Mouse (Mus musculus) forebrain, embryonic 16.5 days (tissue): Measurements from ENCODE around the gene Tns4. TPM values are rescaled to one million over a fixed set of nuclear protein-coding genes. Genes with fewer than 3 reads are reported as not detected.
A peak's percentile ranks its signal among the peaks of the same experiment; 100 is the strongest.

Experiments
- ATAC-seq: fragments of 200-750 bp; cut with Nextera tagmentation; 2 replicates; pipeline ENCODE4 v1.8.0; 2017; ENCODE audit warnings: mild to moderate bottlenecking, moderate library complexity
- H3K27ac ChIP-seq: fragments of 300-500 bp; sonication (generic); 2 replicates; pipeline ENCODE4 v1.5.1; 2014; ENCODE audit warnings: low read length, control low read depth
- H3K27me3 ChIP-seq: fragments of 300-500 bp; sonication (generic); replicated peaks from 2 replicates; pipeline ENCODE4 v1.6.1; 2014; ENCODE audit warnings: low read length; ENCODE audit not compliant: control insufficient read depth, insufficient read depth
- H3K36me3 ChIP-seq: fragments of 300-500 bp; sonication (generic); 2 replicates; pipeline ENCODE4 v1.6.1; 2014; ENCODE audit not compliant: control insufficient read depth, insufficient read depth
- H3K4me1 ChIP-seq: fragments of 300-500 bp; sonication (generic); replicated peaks from 2 replicates; pipeline ENCODE4 v1.6.1; 2014; ENCODE audit warnings: low read length; ENCODE audit not compliant: control insufficient read depth, insufficient read depth
- H3K4me2 ChIP-seq: fragments of 300-500 bp; sonication (generic); 2 replicates; pipeline ENCODE4 v1.6.1; 2014; ENCODE audit warnings: mild to moderate bottlenecking, low read length, control low read depth
- H3K4me3 ChIP-seq: fragments of 300-500 bp; sonication (generic); replicated peaks from 2 replicates; pipeline ENCODE4 v1.5.1; 2014; ENCODE audit warnings: mild to moderate bottlenecking, low read length, control low read depth
- H3K9ac ChIP-seq: fragments of 300-500 bp; sonication (generic); replicated peaks from 2 replicates; pipeline ENCODE4 v1.6.1; 2014; ENCODE audit warnings: low read depth, low read length, control low read depth
- H3K9me3 ChIP-seq: fragments of 300-500 bp; sonication (generic); 2 replicates; pipeline ENCODE4 v1.6.1; 2016; ENCODE audit warnings: low read length; ENCODE audit not compliant: control insufficient read depth
- WGBS: fragments of 180-500 bp; shearing (Covaris S2); extraction: QIAGEN DNeasy Blood & Tissue Kit; methylation state at CpG from one replicate; pipeline ENCODE4 v1.1.7; 2014; 5-methylcytosine and 5-hydroxymethylcytosine counted together
- polyA plus RNA-seq: library from polyadenylated mRNA; unstranded; fragments of >200 nt; fragmentation: Nextera tagmentation; extraction: Ambion mirVana; gene quantifications from 2 replicates; pipeline ENCODE4 v1.2.1, GENCODE M21; 2015

Gene Tns4
- polyA plus RNA-seq, 1 experiment from 2014 or later = not detected

- Histone ChIP-seq H3K4me1 (peaks cover 25% of the 10 kb centered on the region), H3K27me3 (no peaks in the 10 kb centered on the region), H3K4me3 (peak overlapping the region; percentile 75), H3K4me2 (peak overlapping the region; percentile 99), H3K9ac (peak overlapping the region; percentile 89), H3K36me3 (no peaks in the 10 kb centered on the region), H3K9me3 (no peaks in the 10 kb centered on the region), H3K27ac (peak overlapping the region; percentile 95)
- WGBS = under 1% methylated on average over 15 of the region's 15 CpGs
- peak; percentile 88 for ATAC-seq
Observed at GRCm38 (mm10) chr11:99039782-99040181, 49.3 kb downstream of the Tns4 start.

- Histone ChIP-seq H3K27me3 (no peaks in the 10 kb centered on the region), H3K9ac (no peak overlapping the region), H3K4me3 (no peak overlapping the region), H3K27ac (no peak overlapping the region), H3K4me2 (no peak overlapping the region), H3K9me3 (no peaks in the 10 kb centered on the region), H3K4me1 (peaks cover 12% of the 10 kb centered on the region), H3K36me3 (no peaks in the 10 kb centered on the region)
- WGBS = 87% methylated on average over 6 of the region's 6 CpGs
- ATAC-seq = no peak
Observed at GRCm38 (mm10) chr11:99036254-99036653, 52.9 kb downstream of the Tns4 start.

GRCm38 (mm10) chr11:99035350-99035749, 53.8 kb downstream of the Tns4 start:
- no peaks in the 10 kb centered on the region for H3K9me3 ChIP-seq
- ATAC-seq = no peak
- no peak overlapping the region for H3K4me2 ChIP-seq
- WGBS = 71% methylated on average over 4 of the region's 4 CpGs
- H3K36me3 ChIP-seq = no peaks in the 10 kb centered on the region
- peaks cover 9% of the 10 kb centered on the region for H3K4me1 ChIP-seq
- no peak overlapping the region for H3K27ac ChIP-seq
- no peaks in the 10 kb centered on the region for H3K27me3 ChIP-seq
- no peak overlapping the region for H3K9ac ChIP-seq
- no peak overlapping the region for H3K4me3 ChIP-seq

- no peak for ATAC-seq
- 89% methylated on average over 12 of the region's 12 CpGs for WGBS
- Histone ChIP-seq H3K9me3 (no peaks in the 10 kb centered on the region), H3K4me1 (peaks cover 14% of the 10 kb centered on the region), H3K4me3 (no peak overlapping the region), H3K36me3 (no peaks in the 10 kb centered on the region), H3K27me3 (no peaks in the 10 kb centered on the region), H3K27ac (no peak overlapping the region), H3K4me2 (no peak overlapping the region), H3K9ac (no peak overlapping the region)
Observed at GRCm38 (mm10) chr11:99026899-99027440, 62.1 kb downstream of the Tns4 start.

GRCm38 (mm10) chr11:99025878-99026277, 63.2 kb downstream of the Tns4 start:
- Histone ChIP-seq H3K9ac (no peak overlapping the region), H3K36me3 (no peaks in the 10 kb centered on the region), H3K4me1 (peaks cover 14% of the 10 kb centered on the region), H3K27ac (no peak overlapping the region), H3K4me3 (no peak overlapping the region), H3K9me3 (no peaks in the 10 kb centered on the region), H3K4me2 (no peak overlapping the region), H3K27me3 (no peaks in the 10 kb centered on the region)
- ATAC-seq = no peak
- WGBS = 85% methylated on average over 6 of the region's 6 CpGs

- WGBS = 47% methylated on average over 18 of the region's 18 CpGs
- H3K9ac ChIP-seq = 0 out of 2 replicates have a peak overlapping the region, but pooled peaks have one; percentile 33
- no peaks in the 10 kb centered on the region for H3K27me3 ChIP-seq
- no peaks in the 10 kb centered on the region for H3K9me3 ChIP-seq
- peak overlapping the region; percentile 49 for H3K4me3 ChIP-seq
- H3K4me2 ChIP-seq = peak overlapping the region; percentile 50
- H3K27ac ChIP-seq = peak overlapping the region; percentile 7; the same call in 1 of the 2 replicates
- peaks cover 14% of the 10 kb centered on the region for H3K4me1 ChIP-seq
- no peaks in the 10 kb centered on the region for H3K36me3 ChIP-seq
- 0 out of 2 replicates have a peak, but pooled peaks have one; percentile 1 for ATAC-seq
Observed at GRCm38 (mm10) chr11:99024468-99025134, 64.5 kb downstream of the Tns4 start.

GRCm38 (mm10) chr11:99023500-99024467, 65.3 kb downstream of the Tns4 start, which contains the start of gene Top2a:
Gene Top2a, minus strand, starts transcription at chr11:99024189.
- peaks cover 14% of the 10 kb centered on the region for H3K4me1 ChIP-seq
- H3K4me2 ChIP-seq = peak within 1 kb of the TSS; percentile 57
- WGBS = under 1% methylated on average over 54 of the region's 54 CpGs
- peak within 1 kb of the TSS; percentile 46 for H3K9ac ChIP-seq
- ATAC-seq = peak; percentile 97
- H3K36me3 ChIP-seq = no peaks in the 10 kb centered on the region
- H3K27ac ChIP-seq = peak within 1 kb of the TSS; percentile 7; the same call in 1 of the 2 replicates
- no peaks in the 10 kb centered on the region for H3K9me3 ChIP-seq
- H3K27me3 ChIP-seq = no peaks in the 10 kb centered on the region
- H3K4me3 ChIP-seq = peak within 1 kb of the TSS; percentile 55

GRCm38 (mm10) chr11:99023094-99023493, 66.0 kb downstream of the Tns4 start:
- WGBS = 3% methylated on average over 4 of the region's 4 CpGs
- Histone ChIP-seq H3K9ac (peak overlapping the region; percentile 18), H3K4me2 (peak overlapping the region; percentile 57), H3K27me3 (no peaks in the 10 kb centered on the region), H3K4me3 (peak overlapping the region; percentile 55), H3K36me3 (no peaks in the 10 kb centered on the region), H3K9me3 (no peaks in the 10 kb centered on the region), H3K4me1 (peaks cover 14% of the 10 kb centered on the region), H3K27ac (no peak overlapping the region)
- no peak for ATAC-seq
